In the genomic region with DNA sequence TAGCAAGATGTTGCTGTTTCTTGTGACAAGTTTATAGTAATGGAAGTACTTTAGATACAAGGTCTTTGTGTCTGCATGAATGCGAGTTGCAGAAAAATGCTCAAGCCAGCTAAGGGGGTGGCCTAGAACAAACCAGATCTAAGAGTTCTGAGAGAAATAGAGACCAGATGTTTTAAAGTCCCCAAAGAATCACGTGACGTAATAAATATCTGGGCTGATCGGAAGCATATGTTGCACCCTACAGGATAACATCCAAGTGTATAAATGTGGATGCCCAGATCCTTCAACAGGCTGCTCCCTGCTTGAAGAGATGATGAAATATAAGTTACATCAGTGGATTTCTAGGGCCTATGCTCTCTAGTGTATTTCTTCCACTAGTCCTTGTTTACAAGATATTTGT, we compare ENCODE assay signal across 20 mouse cellular contexts.
DNase-seq lines count a peak whose midpoint lies in the region; ATAC-seq lines count a peak whose summit lies in the region.
"Had no signal": no experiment of that assay in that cellular context is flagged by ENCODE, and none has a peak within 500 bp of the region (broad histone marks: within the 10 kb centered on the region; RNA-seq: fewer than 3 reads in every experiment).

No protein-coding gene starts in this region.

- ATAC-seq in kidney, embryonic 16.5 days (ENCODE audit: low FRiP score, low TSS enrichment) = 0 out of 2 replicates have a peak, but pooled peaks have one; percentile 19
- ATAC-seq in limb, embryonic 11.5 days (ENCODE audit: insufficient number of reproducible peaks, low FRiP score, low TSS enrichment, low read depth) = peak; percentile 80
- no peak for ATAC-seq in erythroblast, adult 5-6 weeks (replicated peaks; ENCODE audit: low FRiP score, poor library complexity, severe bottlenecking)
- no peak for ATAC-seq in forebrain, embryonic 15.5 days (replicated peaks)

- H3K27ac ChIP-seq in kidney, embryonic 16.5 days (ENCODE audit: low read length) = no peak overlapping the region
- peak overlapping the region; percentile 51 for H3K27ac ChIP-seq in embryonic facial prominence, embryonic 10.5 days (replicated peaks)
- no peak overlapping the region for H3K27ac ChIP-seq in limb, embryonic 11.5 days (replicated peaks; ENCODE audit: low read depth, low read length)
- no peak overlapping the region for H3K27ac ChIP-seq in forebrain, embryonic 15.5 days (replicated peaks)
- H3K27ac ChIP-seq: hindbrain, embryonic 15.5 days; neural tube, embryonic 15.5 days had no signal

- H3K4me1 ChIP-seq in kidney, embryonic 16.5 days (ENCODE audit: insufficient read depth, low read length) = no peaks in the 10 kb centered on the region
- H3K4me1 ChIP-seq in embryonic facial prominence, embryonic 10.5 days = peaks cover 25% of the 10 kb centered on the region
- H3K4me1 ChIP-seq in limb, embryonic 11.5 days (ENCODE audit: control insufficient read depth, insufficient read depth, low read length) = peaks cover 8% of the 10 kb centered on the region; the same call in 1 of the 2 replicates
- H3K4me1 ChIP-seq in forebrain, embryonic 15.5 days = no peaks in the 10 kb centered on the region
- H3K4me1 ChIP-seq: hindbrain, embryonic 15.5 days; neural tube, embryonic 15.5 days had no signal

- no peak overlapping the region for H3K4me3 ChIP-seq in kidney, embryonic 16.5 days (ENCODE audit: low read length)
- no peak overlapping the region for H3K4me3 ChIP-seq in embryonic facial prominence, embryonic 10.5 days
- H3K4me3 ChIP-seq in limb, embryonic 11.5 days (ENCODE audit: low read depth, low read length) = no peak overlapping the region
- H3K4me3 ChIP-seq in forebrain, embryonic 15.5 days = no peak overlapping the region
- H3K4me3 ChIP-seq: erythroblast, embryonic 14.5 days; hindbrain, embryonic 15.5 days; neural tube, embryonic 15.5 days had no signal

- H3K36me3 ChIP-seq in kidney, embryonic 16.5 days (ENCODE audit: insufficient read depth, low read length) = no peaks in the 10 kb centered on the region
- no peaks in the 10 kb centered on the region for H3K36me3 ChIP-seq in embryonic facial prominence, embryonic 10.5 days (replicated peaks)
- H3K36me3 ChIP-seq in limb, embryonic 11.5 days (ENCODE audit: control insufficient read depth, insufficient read depth, low read length) = no peaks in the 10 kb centered on the region
- no peaks in the 10 kb centered on the region for H3K36me3 ChIP-seq in forebrain, embryonic 15.5 days
- H3K36me3 ChIP-seq: hindbrain, embryonic 15.5 days; neural tube, embryonic 15.5 days had no signal

- DNase-seq in kidney, postnatal 4 days = no peak
- DNase-seq in 3T3-L1 (ENCODE audit: low read depth, low spot score) = peak; percentile 29
- DNase-seq in embryonic facial prominence, embryonic 10.5 days (ENCODE audit: low spot score) = peak; percentile 41
- peak; percentile 61 for DNase-seq in limb, embryonic 11.5 days (ENCODE audit: low spot score)
- DNase-seq in right cerebral cortex, postnatal 4 days = no peak
- DNase-seq: adrenal gland, postnatal 10 days; cerebellum, adult 11 months; cerebellum, postnatal 25 days; heart, postnatal 14 days; kidney, adult 18-20 months; layer of hippocampus, postnatal 36 days; left cerebral cortex, postnatal 4 days; thymus, adult 18-20 months had no signal

- no peak overlapping the region for H3K4me2 ChIP-seq in kidney, embryonic 16.5 days (replicated peaks; ENCODE audit: low read depth, low read length)
- no peak overlapping the region for H3K4me2 ChIP-seq in limb, embryonic 11.5 days (ENCODE audit: low read depth, severe bottlenecking)
- no peak overlapping the region for H3K4me2 ChIP-seq in forebrain, embryonic 15.5 days (replicated peaks)
- H3K4me2 ChIP-seq: heart, embryonic 11.5 days; hindbrain, embryonic 15.5 days; neural tube, embryonic 15.5 days had no signal

- no peaks in the 10 kb centered on the region for H3K9me3 ChIP-seq in kidney, embryonic 16.5 days (ENCODE audit: low read length)
- H3K9me3 ChIP-seq in embryonic facial prominence, embryonic 10.5 days = peaks cover 9% of the 10 kb centered on the region; the same call in 1 of the 2 replicates
- no peaks in the 10 kb centered on the region for H3K9me3 ChIP-seq in limb, embryonic 11.5 days (ENCODE audit: control insufficient read depth, low read length)
- H3K9me3 ChIP-seq in forebrain, embryonic 15.5 days = no peaks in the 10 kb centered on the region
- H3K9me3 ChIP-seq: hindbrain, embryonic 15.5 days; neural tube, embryonic 15.5 days had no signal

- H3K27me3 ChIP-seq in kidney, embryonic 16.5 days (ENCODE audit: insufficient read depth, low read length) = no peaks in the 10 kb centered on the region
- no peaks in the 10 kb centered on the region for H3K27me3 ChIP-seq in embryonic facial prominence, embryonic 10.5 days (replicated peaks; ENCODE audit: low read depth, poor library complexity, severe bottlenecking)
- H3K27me3 ChIP-seq in limb, embryonic 11.5 days (ENCODE audit: control insufficient read depth, insufficient read depth, low read length) = no peaks in the 10 kb centered on the region
- no peaks in the 10 kb centered on the region for H3K27me3 ChIP-seq in forebrain, embryonic 15.5 days
- H3K27me3 ChIP-seq: hindbrain, embryonic 15.5 days; neural tube, embryonic 15.5 days had no signal

- no peak overlapping the region for H3K9ac ChIP-seq in kidney, embryonic 16.5 days (replicated peaks; ENCODE audit: low read length)
- no peak overlapping the region for H3K9ac ChIP-seq in limb, embryonic 11.5 days (ENCODE audit: low read length)
- no peak overlapping the region for H3K9ac ChIP-seq in forebrain, embryonic 15.5 days (replicated peaks)
- H3K9ac ChIP-seq: hindbrain, embryonic 15.5 days; neural tube, embryonic 15.5 days had no signal

- 61% methylated on average over 4 of the region's 4 CpGs for WGBS in kidney, embryonic 16.5 days
- whole genome bisulfite sequencing in embryonic facial prominence, embryonic 10.5 days = 37% methylated on average over 4 of the region's 4 CpGs
- 10% methylated on average over 4 of the region's 4 CpGs for WGBS in limb, embryonic 11.5 days
- 74% methylated on average over 4 of the region's 4 CpGs for WGBS in forebrain, embryonic 15.5 days

Comparison
In these comparisons a context has a peak if more than half of its experiments do, and no peak if none do; other contexts are left out.
1. ATAC-seq: peak in kidney, embryonic 16.5 days (single experiment) and limb, embryonic 11.5 days (single experiment); none in erythroblast, adult 5-6 weeks (single experiment) and forebrain, embryonic 15.5 days (single experiment).
2. DNase-seq: peak in 3T3-L1 (single experiment), embryonic facial prominence, embryonic 10.5 days (single experiment) and limb, embryonic 11.5 days (single experiment); none in kidney, postnatal 4 days (0 of 2) and right cerebral cortex, postnatal 4 days (single experiment).